Mouse (Mus musculus): ENCODE results near the gene Slc32a1.

Gene Slc32a1

GRCm38 (mm10) chr2:158610488-158611325 lies at the start of gene Slc32a1:
Slc32a1 (plus strand) TSS chr2:158610767.
- in situ Hi-C loops (cut with MboI; ENCODE audit: low sequenced_read_pairs), result no loop called here

GRCm38 (mm10) chr2:158560801-158561200 lies 49.8 kb upstream of the Slc32a1 start:
- in situ Hi-C loops (cut with MboI; ENCODE audit: low sequenced_read_pairs), result no loop called here

- in situ Hi-C loops (cut with MboI; ENCODE audit: low sequenced_read_pairs), result no loop called here
Observed at GRCm38 (mm10) chr2:158561371-158562144, 49.0 kb upstream of the Slc32a1 start.

- in situ Hi-C loops (cut with MboI; ENCODE audit: low sequenced_read_pairs), result no loop called here
Observed at GRCm38 (mm10) chr2:158570421-158571081, 40.0 kb upstream of the Slc32a1 start.

GRCm38 (mm10) chr2:158579979-158580378 lies 30.6 kb upstream of the Slc32a1 start:
- in situ Hi-C loops (cut with MboI; ENCODE audit: low sequenced_read_pairs), result no loop called here

- in situ Hi-C loops (cut with MboI; ENCODE audit: low sequenced_read_pairs), result no loop called here
Observed at GRCm38 (mm10) chr2:158584621-158585358, 25.8 kb upstream of the Slc32a1 start.

- in situ Hi-C loops (cut with MboI; ENCODE audit: low sequenced_read_pairs), result no loop called here
Observed at GRCm38 (mm10) chr2:158588524-158589271, 21.9 kb upstream of the Slc32a1 start.

- in situ Hi-C loops (cut with MboI; ENCODE audit: low sequenced_read_pairs), result no loop called here
Observed at GRCm38 (mm10) chr2:158590495-158590894, 20.1 kb upstream of the Slc32a1 start.

GRCm38 (mm10) chr2:158591286-158591685 lies 19.3 kb upstream of the Slc32a1 start:
- in situ Hi-C loops (cut with MboI; ENCODE audit: low sequenced_read_pairs), result no loop called here

- in situ Hi-C loops (cut with MboI; ENCODE audit: low sequenced_read_pairs), result no loop called here
Observed at GRCm38 (mm10) chr2:158593371-158593770, 17.2 kb upstream of the Slc32a1 start.

GRCm38 (mm10) chr2:158595103-158595502 lies 15.5 kb upstream of the Slc32a1 start:
- in situ Hi-C loops (cut with MboI; ENCODE audit: low sequenced_read_pairs), result no loop called here

GRCm38 (mm10) chr2:158595577-158595976 lies 15.0 kb upstream of the Slc32a1 start:
- in situ Hi-C loops (cut with MboI; ENCODE audit: low sequenced_read_pairs), result no loop called here

- in situ Hi-C loops (cut with MboI; ENCODE audit: low sequenced_read_pairs), result no loop called here
Observed at GRCm38 (mm10) chr2:158596803-158597202, 13.8 kb upstream of the Slc32a1 start.

GRCm38 (mm10) chr2:158600517-158600916 lies 10.1 kb upstream of the Slc32a1 start:
- in situ Hi-C loops (cut with MboI; ENCODE audit: low sequenced_read_pairs), result no loop called here

GRCm38 (mm10) chr2:158601326-158601725 lies 9.2 kb upstream of the Slc32a1 start:
- in situ Hi-C loops (cut with MboI; ENCODE audit: low sequenced_read_pairs), result no loop called here

- in situ Hi-C loops (cut with MboI; ENCODE audit: low sequenced_read_pairs), result no loop called here
Observed at GRCm38 (mm10) chr2:158602663-158603062, 7.9 kb upstream of the Slc32a1 start.

- in situ Hi-C loops (cut with MboI; ENCODE audit: low sequenced_read_pairs), result no loop called here
Observed at GRCm38 (mm10) chr2:158606511-158606964, 4.0 kb upstream of the Slc32a1 start.

- in situ Hi-C loops (cut with MboI; ENCODE audit: low sequenced_read_pairs), result no loop called here
Observed at GRCm38 (mm10) chr2:158609681-158610080, 886 bp upstream of the Slc32a1 start.

- in situ Hi-C loops (cut with MboI; ENCODE audit: low sequenced_read_pairs), result no loop called here
Observed at GRCm38 (mm10) chr2:158611326-158611719, 756 bp downstream of the Slc32a1 start.
